Mouse (Mus musculus): ENCODE measurements around the gene Cox7a1.
"Not testable (repeated sequence)": the region's sequence is repeated elsewhere in the genome, so short reads cannot be mapped to it uniquely, and the experiment has no call there.

The Cox7a1 gene

DNA sequence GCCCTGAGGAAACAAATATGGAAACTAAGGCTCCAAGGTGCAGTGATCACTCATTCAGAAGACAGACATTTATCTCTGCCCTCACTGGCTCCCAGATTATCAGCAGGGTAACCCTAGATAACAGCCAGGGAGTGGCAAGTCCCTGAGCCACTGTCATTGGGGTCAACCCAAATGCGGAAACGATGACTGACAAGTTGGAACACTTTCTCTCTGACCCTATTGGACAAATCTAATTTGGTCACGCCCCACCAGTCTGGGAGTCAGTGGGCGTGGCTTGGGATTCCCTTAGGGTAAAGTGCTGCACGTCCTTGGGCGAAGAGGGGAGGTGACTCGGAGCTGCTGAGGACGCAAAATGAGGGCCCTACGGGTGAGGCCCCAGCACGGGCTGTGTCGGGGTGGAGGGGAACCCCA lies at the start of gene Cox7a1:
Gene Cox7a1 (plus strand): TSS at position 266 of the 411 bp plus-strand sequence.
- peak; percentile 68 for DNase-seq

DNA sequence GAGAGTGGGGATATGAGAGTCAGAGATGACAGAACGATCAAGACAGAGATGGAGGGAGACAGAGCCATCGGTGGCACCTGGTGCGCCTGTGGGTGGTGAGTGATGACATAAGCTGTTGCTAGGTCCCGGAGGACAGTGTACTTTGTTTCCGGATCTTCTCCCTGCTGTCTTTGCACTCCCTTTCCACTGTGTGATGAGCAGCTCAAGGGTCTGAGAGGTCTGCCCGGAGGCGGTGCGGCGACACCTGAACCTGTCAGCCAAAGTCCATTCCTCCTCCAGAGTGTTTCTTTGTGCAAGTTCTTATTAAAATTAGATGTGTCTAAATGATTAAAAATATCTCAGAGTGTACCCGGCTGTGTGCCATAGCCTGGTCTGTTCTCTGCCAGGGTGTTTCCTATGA lies 47.1 kb upstream of the Cox7a1 start:
- no peak for DNase-seq

DNA sequence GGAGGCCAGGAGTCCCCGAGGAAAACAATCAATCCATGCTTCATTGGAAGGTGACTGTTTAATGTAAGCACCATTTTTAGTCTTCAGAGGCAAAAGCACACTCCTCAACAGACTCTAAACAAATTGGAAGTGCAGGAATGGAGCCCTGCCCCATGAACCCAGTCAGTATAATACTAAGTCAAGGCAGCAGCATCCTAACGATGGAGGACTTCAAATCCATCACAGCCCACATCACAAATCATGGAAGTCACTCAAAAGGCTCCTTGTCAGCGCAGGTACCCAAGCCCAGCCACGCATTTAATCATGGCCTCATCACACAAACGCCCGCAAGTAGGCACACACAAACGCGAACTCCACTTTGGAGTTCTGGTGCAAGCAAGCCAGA lies 40.8 kb upstream of the Cox7a1 start:
- no peak for DNase-seq

DNA sequence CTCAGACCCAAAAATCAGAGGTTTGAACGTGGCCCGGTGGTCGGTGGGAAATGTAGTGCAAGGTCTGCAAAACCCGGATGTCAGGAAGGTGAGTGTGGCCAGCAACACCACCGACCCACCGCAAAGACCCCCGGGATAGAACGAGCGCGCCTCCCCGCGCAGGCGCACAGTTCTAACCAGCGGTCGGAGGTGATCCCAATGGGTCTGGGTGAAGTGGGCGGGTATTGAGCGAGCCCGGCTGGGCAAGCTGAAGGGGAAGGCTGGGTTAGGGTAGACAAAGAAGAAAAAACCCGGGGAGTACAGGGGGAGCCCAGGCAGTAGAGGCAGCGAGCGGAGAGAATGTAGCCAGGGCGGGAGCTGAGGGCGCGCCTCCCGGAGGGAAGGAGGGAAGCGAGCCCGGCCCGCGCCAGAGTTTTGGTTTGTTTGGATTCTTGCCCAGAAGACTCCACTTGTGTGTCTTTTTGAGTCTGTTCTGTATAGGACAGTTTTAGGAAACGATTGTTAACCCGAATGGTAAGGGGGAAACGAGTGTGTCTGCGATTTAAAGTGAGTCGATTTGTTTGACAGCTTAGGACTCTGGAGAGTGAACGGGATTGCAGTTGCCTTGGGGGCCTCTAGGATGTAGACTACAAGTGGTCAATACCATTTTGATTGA lies 40.3 kb upstream of the Cox7a1 start:
- peak; percentile 72 for DNase-seq

DNA sequence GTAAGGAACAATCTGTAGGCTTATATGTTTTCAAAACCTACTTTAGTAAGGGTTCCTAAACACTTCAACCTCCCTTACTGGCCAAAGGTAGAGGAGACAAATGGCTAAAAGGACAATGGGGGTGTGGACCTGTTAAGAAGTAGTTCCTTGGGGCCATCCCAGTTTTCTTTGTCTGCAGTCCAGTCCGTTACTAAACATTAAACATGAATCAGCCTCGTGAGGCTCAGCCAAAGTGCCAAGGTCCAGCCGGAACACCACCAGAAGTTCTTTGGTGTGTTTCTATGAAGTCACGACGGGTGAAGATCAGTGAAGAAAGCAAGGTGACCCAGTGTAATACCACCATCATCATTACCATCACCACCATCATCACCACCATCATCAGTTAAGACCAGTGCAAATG lies 36.9 kb upstream of the Cox7a1 start:
- DNase-seq: no peak

DNA sequence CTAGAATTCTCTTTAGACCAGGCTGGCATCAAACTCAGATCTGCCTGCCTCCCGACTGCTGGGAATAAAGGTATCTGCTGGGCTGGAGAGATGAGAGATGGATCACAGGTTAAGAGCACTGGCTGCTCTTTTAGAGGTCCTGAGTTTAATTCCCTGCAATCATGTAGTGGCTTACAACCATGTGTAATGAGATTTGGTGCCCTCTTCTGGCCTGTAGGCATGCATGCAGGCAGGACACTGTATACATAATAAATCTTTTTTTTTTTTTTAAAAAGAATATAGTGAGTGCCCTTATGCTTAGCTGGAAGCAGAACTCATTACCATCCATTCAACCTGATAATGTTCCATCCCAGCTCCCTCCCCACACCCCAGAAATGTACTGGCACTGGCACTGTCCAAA lies 29.9 kb upstream of the Cox7a1 start:
- no peak for DNase-seq

DNA sequence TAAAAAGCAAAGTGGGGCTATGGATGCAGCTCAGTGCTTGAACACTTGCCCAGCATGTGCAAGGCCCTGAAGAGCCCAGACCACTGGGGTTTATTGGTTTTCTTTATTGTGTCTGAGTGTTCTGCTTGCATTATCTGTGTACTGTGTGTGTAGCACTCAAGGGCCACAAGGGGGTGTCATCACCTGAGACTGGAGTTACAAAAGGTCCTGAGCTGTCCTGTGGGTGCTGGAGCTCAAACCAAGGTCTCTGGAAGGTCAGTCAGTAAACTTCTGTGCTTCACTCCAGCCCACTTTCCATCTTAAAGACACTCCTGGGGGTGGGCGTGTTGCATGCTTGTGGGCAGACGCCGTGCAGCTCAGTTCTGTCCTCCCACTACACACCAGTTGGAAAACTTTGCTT lies 28.4 kb upstream of the Cox7a1 start:
- no peak for DNase-seq

DNA sequence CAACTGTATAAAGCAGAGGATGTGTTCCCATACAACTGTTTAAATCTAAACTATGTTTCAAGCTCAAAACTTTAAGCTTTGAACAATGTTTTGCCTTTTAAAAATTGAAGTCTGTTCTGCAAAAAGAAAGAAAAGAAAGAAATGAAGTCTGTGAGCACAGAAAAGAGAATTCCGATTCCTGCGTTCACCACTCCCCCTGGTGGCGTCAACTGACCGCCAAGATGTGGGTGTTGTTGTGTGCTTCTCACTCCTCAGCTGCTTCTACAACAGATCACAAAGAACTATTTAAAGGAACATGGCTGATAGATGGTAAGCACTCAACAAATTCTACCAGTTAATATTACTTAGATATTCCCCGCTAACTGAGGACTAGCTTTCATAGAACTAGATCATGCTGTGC lies 20.8 kb upstream of the Cox7a1 start:
- no peak for DNase-seq

DNA sequence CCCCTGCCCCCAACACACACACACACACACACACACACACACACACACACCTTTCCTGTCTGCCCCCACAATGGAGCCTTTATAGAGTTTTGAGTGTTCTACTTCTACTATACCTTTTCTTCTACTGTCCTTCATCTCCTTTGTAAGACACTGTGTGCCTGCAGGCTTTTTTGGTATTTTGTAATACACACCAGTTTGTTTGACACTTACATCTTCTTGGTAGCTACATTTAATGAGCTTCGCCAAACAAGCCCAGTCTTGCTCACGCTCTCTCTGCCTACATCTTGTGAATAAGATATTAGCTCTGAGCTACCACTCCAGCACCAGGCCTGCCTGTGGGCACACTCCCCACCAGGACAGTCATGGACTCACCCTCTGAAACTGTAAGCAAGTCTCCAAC lies 19.2 kb upstream of the Cox7a1 start:
- DNase-seq: no peak

DNA sequence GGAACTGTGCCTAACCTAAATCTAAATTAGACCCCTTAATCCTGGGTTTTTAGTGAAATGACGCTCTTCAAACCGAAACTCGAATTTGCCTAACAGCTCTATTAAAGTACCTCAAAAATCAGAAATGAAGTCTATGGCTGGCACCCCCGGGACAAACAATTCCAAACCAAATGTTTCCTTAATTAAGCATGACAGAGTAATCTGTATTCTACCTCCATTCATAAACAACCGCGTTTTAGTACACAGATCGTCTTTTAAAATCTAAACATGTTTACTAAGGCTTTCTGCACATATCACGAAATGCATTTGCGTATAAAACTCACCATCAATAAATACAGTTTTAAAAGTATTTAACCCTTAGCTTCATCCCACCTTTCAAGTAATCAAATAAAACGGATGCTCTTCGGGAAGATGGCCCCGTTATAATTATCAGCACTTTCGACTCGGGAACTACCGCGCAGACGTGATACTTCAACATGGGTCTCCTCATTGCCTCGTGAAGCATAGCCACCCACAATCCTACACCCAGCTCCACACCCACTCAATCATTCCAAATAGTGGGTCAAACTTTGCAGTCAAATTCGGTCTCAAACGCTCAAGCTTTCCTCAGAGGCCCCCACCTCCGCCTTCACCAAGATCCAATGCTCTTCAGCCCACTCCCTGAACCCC lies 14.9 kb upstream of the Cox7a1 start:
- DNase-seq: no peak

DNA sequence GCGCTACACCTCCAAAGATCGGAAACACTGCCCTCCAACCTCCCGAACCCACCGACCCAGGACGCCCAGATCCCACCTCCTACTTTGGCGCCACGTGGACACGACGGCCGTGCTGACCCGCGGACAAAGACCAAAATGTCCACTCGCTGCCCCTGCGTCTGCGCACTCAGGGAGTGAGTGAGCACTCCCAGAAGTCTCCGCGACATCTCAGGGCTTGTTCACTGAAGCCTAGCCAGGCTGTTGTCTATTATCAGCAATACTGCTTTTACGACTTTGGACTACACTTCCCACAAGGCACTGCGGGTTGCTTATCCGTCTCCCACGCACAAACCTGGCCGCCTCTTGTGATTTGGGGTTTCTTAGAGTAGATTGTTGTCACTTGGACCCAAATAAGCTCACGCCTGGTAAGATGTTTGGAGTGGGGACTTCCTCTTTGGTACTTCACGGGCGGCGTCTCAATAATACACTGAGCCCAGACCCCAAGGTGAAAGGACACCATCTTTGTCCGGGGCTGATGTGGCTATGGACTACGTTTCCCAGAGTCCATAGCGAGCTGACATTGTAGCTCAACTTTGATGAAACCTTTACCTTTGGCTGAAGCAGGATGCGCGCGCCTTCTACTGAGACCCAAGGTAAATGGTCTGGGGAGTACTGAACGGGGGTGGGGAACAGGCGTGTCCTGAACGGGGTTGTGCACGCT lies 14.2 kb upstream of the Cox7a1 start, which contains the start of gene Zfp146:
Gene Zfp146 (minus strand): TSS at position 168 of the 700 bp plus-strand sequence.
- DNase-seq: peak; percentile 96

DNA sequence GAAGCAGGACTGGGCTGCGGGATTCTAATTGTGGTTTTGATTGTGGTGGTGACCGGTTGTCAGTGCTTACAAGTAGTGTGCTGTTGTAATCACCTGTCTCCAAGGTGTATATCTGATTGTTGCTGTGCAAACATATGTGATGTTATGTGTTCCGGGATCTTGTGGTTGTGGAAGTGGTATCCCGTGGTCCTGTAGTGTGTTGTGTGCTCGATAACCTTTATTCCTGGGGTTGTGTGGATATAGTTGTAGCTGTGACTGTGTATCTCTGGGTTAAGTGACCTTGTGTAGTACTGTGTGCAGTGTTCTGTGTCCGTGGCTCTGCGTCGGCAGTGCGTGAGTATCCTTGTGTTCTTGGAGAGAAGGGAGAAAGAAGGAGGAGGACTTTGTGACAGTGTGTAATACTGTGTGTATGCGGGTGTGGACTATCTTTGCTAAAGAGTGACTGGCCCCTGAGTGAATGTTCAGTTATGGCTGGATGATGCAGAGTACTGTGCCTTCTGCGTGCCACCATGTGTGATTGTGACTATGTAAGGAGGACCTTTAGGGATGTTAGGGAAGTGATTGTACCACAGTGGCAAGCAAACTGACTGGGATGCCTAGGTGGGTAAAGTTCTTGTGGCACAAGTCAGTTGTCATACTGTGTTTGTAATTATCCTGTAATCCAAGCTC lies 13.5 kb upstream of the Cox7a1 start:
- no peak for DNase-seq

DNA sequence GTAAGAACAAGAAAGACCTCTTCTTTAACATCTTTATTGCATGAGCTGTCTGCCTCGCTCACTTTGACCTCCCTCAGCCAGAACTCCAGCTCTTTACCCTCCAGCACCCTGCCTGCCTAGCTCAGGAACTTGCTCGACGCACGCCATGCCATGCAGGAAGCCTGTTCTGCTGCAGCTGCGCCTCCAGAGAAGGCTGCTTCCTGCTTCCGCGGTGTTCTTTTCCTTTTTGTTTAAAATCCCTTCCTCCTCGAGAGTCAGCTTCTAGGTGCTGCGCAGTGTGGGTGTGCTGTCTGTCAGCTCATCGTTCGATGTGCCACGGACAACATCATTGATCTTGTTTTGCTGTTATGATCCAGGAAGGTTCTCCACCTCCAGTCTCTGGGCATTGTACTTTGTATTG lies 7.5 kb upstream of the Cox7a1 start:
- DNase-seq: no peak

DNA sequence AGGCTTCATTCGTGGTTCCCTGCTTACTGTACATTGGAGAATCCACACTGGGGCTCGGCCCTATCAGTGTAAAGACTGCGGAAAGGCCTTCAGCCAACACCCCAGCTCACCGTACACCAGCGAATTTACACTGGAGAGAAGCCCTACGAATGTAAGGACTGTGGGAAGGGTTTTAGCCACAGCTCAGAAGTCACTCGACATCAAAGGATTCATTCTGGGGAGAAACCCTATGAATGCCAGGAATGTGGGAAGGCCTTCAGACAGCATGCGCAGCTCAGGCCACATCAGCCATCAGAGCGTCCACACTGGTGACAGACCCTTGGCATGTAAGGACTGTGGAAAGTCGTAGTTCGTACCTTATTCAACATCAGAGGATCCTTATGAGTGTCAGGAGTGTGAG lies 5.7 kb upstream of the Cox7a1 start:
- DNase-seq: no peak

DNA sequence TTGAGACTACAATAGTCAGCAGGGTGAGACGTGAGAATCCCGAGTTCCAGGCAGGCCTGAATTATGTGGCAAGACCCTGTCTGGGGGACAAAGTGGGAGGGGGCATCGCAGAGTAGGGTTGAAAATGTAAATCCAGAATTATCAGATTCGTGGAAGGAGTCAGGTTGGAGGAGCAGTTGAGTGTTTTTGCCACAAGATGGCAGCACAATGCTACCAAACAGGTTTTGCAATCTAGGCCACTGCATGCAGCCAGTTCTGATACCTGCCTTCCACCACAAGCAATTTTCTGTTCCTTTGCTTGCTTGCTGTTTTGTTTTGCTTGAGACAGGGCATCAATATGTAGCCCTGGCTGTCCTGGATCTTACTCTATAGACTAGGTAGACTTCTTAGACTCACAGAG lies 2.6 kb upstream of the Cox7a1 start:
- peak; percentile 68 for DNase-seq

DNA sequence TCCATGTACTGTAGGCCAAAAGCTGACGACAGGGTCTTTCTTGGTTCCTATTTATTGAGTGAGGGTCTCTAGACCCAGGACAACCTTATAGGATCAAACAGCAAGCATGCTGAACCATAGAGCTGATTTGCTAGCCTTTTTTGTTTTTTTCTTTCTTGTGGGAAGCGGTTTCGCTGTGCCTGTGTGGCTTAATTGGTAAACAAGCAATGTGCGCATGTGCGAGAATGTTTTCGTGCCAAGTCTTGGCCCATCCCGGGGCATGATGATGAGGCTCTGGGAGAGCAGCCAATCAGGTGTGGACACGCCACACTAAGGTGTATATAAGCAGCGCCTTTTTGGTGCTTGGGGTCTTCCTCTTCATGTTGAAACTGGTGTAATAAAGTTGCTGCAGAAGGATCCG lies 2.0 kb upstream of the Cox7a1 start:
- not testable (repeated sequence) for DNase-seq

DNA sequence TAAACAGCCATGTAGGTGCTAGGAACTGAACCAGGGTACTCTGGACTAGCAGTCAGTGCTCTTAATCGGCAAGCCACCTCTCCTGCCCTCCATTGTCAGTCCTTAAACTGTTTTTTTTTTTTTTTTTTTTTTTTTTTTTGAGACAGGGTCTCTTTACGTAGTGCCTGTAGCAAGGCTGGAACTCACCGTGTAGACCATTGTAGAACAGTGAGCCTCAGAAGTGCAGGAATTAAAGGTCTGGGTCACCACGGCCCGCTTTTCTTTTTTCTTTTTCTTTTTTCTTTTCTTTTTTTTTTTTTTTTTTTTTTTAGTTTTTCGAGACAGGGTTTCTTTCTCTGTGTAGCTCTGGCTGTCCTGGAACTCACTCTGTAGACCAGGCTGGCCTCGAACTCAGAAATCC lies 755 bp upstream of the Cox7a1 start:
- DNase-seq: not testable (repeated sequence)

DNA sequence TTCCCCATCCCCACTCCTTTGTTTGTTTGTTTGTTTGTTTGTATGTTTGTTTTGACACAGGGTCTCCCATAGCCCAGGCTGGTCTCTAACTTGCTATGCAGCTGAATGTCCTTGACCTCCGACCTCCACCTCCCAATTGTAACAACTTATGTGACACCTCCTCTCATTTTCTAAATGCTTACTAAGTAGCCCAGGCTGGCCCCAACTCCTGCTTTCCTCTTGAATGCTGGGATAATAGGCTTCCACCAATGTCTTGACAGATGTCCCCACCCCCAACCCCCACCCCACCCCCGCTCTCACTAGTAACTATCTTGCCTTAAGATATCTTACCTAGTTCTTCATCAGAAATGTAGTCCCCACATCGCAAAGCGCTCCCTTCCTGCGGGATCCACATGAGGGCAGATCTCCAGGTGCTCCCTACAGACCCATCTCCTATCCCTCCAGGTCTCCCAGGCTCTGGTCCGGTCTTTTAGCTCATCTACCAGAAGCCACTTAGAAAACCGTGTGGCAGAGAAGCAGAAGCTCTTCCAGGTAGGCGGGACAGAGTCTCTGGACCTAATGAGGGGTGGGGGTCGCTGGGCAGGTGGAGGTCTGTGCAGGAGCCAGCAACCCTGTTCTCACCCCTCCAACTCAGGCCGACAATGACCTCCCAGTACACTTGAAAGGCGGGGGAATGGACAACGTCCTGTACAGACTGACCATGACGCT lies 851 bp downstream of the Cox7a1 start:
- DNase-seq: no peak

DNA sequence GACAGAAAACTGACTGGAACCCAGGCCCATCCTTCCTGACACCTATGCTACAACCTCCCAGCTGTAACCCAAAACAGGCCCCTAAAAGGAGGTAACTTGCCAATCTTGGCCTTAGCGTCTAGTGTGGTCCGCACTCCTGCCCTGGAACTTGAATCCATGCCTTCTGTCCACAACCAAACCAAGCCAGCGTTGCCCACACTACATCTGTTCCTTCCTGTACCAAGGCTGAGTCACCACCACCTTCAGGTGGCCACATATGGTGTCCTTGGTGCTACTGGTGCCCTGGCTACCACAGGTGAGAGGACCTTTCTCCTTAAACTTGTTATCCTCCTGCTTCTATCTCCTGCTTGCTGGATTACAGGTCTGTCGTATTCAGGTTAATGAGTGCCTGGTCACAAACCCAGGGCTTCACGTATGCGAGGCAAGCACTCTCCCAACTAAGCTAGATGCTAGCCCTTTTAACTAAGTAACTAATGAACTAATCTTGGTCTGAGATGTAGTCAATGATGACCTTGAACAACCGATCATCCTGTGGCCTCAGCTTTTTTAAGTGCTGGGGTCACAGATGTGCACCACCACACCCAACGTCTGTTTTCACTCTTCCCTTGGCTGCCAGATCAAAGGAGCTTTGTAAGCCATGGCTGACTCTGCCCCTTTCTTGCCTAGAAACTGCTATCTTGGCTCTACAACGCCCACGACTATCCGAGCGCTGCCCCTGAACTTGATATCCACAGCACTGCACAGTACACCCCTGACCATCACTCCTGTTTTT lies 4.6 kb downstream of the Cox7a1 start:
- no peak for DNase-seq

DNA sequence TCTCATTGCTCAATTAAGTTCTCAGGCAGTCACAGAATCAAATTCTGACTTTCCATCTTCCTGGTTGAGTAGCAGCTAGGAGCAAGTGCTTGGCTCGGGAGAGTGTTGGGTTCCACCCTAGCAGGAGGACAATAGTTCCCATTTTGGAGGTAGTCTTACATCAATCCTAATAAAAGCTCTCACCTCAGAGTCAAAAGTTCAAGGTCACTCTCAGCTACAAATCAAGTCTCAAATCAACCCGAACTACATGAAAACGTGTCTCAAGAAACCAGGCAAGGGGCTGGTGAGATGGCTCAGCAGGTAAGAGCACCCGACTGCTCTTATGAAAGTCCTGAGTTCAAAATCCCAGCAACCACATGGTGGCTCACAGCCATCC lies 5.2 kb downstream of the Cox7a1 start:
- DNase-seq: no peak

DNA sequence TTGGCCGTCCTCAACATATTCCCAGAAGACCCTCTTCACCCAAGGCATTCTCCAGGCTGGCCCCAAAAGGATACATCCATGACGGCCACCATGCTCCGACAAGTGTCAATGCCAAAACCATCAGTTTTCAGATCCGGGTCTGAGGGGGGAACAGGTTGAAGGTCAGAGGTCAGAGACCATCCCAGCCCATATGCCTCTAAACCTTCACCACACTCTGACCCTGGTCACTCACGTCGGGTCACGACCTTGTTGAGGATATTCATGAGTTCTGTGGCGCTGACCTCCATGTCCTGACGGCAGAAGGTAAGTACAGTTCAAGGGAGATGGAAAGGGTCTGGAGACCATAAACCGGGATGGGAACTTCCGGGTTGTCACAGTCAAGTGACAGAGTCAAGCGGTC lies 8.1 kb downstream of the Cox7a1 start:
- no peak for DNase-seq

DNA sequence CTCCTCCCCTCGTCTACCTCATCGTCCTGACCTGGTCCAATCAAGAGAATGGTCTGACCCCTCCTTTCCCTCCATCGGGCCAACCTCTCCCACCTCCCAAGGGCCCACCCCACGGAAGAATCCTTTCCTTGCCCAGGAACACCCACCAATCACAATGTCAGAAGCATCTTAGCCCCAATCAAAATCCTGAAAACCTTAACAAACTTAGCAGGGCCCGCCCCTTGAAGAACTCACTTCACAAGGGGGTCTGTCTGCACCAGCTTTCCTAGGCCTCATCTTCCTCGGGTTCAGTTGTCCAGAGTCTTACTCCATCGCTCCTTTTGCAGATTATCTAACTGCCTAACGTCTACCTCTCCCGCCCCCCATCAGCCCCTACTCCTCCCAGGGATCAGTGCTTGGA lies 9.1 kb downstream of the Cox7a1 start:
- no peak for DNase-seq

All from right cerebral cortex, adult 18-20 months (tissue).